Mouse (Mus musculus) spleen, adult 2 months (tissue): Measurements from ENCODE around the gene Tsga10.

Experiments used
- CTCF ChIP-seq: fragments of 200-500 bp; IDR thresholded peaks from 2 replicates; pipeline ENCODE4 v1.5.1; 2011; ENCODE audit warnings: mild to moderate bottlenecking, inconsistent platforms; ENCODE audit not compliant: insufficient read depth, insufficient read length, insufficient replicate concordance; ENCODE audit errors: extremely low read depth
- POLR2A ChIP-seq: fragments of 200-500 bp; IDR thresholded peaks from 2 replicates; pipeline ENCODE4 v1.6.1; 2011; ENCODE audit warnings: low read depth, low read length, inconsistent platforms

DNA sequence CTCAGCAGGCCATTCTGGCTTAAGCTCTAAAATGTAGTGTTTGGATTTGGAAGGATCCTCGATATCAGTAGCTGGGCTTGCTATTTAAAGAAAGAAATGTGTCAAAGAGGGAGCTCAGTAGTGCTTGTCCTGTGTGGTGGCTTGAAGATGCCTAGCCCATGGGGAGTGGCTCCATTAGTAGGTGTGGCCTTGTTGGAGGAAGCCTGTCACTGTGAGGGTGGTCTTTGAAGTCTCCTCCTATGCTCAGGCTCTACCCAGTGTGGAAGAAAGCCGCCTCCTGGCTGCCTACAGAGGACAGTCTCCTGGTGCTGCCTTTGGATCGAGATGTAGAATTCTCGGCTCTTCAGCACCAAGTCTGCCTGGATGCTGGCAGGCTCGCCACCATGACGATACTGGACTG, 34.1 kb upstream of the Tsga10 start:
- no peak for TF ChIP-seq POLR2A
- no peak for TF ChIP-seq CTCF
